Mouse (Mus musculus) liver, adult 2 months (tissue): ENCODE data around the gene Snx13. TPM values are rescaled to one million over a fixed set of nuclear protein-coding genes. Genes with fewer than 3 reads are reported as not detected.

ENCODE experiments used
- DNase-seq: peaks from one replicate; pipeline ENCODE4 v3.0.0-alpha.2; 2011; ENCODE audit warnings: low read depth, low spot score; ENCODE audit errors: extremely low read depth
- H3K27ac ChIP-seq: fragments of 200-500 bp; replicated peaks from 2 replicates; pipeline ENCODE4 v1.5.1; 2012; ENCODE audit warnings: low read depth, mild to moderate bottlenecking, control low read depth, inconsistent platforms, low read length; ENCODE audit not compliant: insufficient read depth
- H3K27me3 ChIP-seq: fragments of 200-500 bp; 2 replicates; pipeline ENCODE4 v1.6.1; 2012; ENCODE audit warnings: mild to moderate bottlenecking, moderate library complexity, low read length, inconsistent platforms; ENCODE audit not compliant: control insufficient read depth, insufficient read depth
- H3K36me3 ChIP-seq: fragments of 200-500 bp; 2 replicates; pipeline ENCODE4 v1.6.1; 2012; ENCODE audit warnings: low read length, inconsistent platforms; ENCODE audit not compliant: control insufficient read depth, insufficient read depth
- H3K4me1 ChIP-seq: fragments of 200-500 bp; 2 replicates; pipeline ENCODE4 v1.6.1; 2011; ENCODE audit warnings: low read length; ENCODE audit not compliant: control insufficient read depth, insufficient read depth
- H3K4me3 ChIP-seq: fragments of 200-500 bp; 2 replicates; pipeline ENCODE4 v1.5.1; 2011; ENCODE audit warnings: low read depth, mild to moderate bottlenecking, control low read depth, low read length, moderate library complexity; ENCODE audit not compliant: insufficient read depth
- H3K79me2 ChIP-seq: fragments of 200-500 bp; 2 replicates; pipeline ENCODE4 v1.6.1; 2012; ENCODE audit warnings: inconsistent platforms, mild to moderate bottlenecking, low read length, moderate library complexity; ENCODE audit not compliant: control insufficient read depth, insufficient read depth
- H3K9ac ChIP-seq: fragments of 200-500 bp; 2 replicates; pipeline ENCODE4 v1.6.1; 2012; ENCODE audit warnings: low read depth, mild to moderate bottlenecking, control low read depth, inconsistent platforms, low read length
- CTCF ChIP-seq: fragments of 200-500 bp; IDR thresholded peaks from 2 replicates; pipeline ENCODE4 v1.5.1; 2011; ENCODE audit warnings: low read depth, low read length, control low read depth
- POLR2A ChIP-seq: fragments of 200-500 bp; IDR thresholded peaks from 2 replicates; pipeline ENCODE4 v1.6.1; 2011; ENCODE audit warnings: low read length, control low read depth; ENCODE audit not compliant: insufficient read depth; ENCODE audit errors: extremely low read depth
- WGBS: fragments of 180-500 bp; shearing (Covaris S2); methylation state at CpG from one replicate; pipeline ENCODE4 v1.1.7; 2018; 5-methylcytosine and 5-hydroxymethylcytosine counted together
- polyA plus RNA-seq: library from polyadenylated mRNA; depleted of rRNA; stranded (reverse); fragments of >200 nt; gene quantifications from 2 replicates; pipeline ENCODE4 v1.2.3, GENCODE M21; 2012; rRNA removed
- total RNA-seq: library from RNA; depleted of rRNA; stranded (reverse); fragments of >200 nt; gene quantifications from 2 replicates; pipeline ENCODE4 v1.2.3, GENCODE M21; 2014; rRNA removed

The Snx13 gene
- total and polyA plus RNA-seq, 2 experiments: 3.5 to 22.3 TPM

- no peak for DNase-seq
- 0 out of 2 replicates have a peak, but pooled peaks have one; percentile 5 for TF ChIP-seq CTCF
- TF ChIP-seq POLR2A: no peak
- WGBS: 84% methylated on average over 5 of the region's 5 CpGs
- H3K79me2 ChIP-seq: no peaks in the 10 kb centered on the region
- no peak overlapping the region for H3K27ac ChIP-seq
- H3K4me3 ChIP-seq: no peak overlapping the region
- 0 out of 2 replicates have a peak, but pooled peaks cover 4% of the 10 kb centered on the region for H3K27me3 ChIP-seq
- no peaks in the 10 kb centered on the region for H3K4me1 ChIP-seq
- H3K9ac ChIP-seq: no peak overlapping the region
- H3K36me3 ChIP-seq: no peaks in the 10 kb centered on the region
Measured at GRCm38 (mm10) chr12:35184261-35184660, 137.3 kb downstream of the Snx13 start.

GRCm38 (mm10) chr12:35191698-35192425, 144.9 kb downstream of the Snx13 start:
- no peaks in the 10 kb centered on the region for H3K36me3 ChIP-seq
- no peaks in the 10 kb centered on the region for H3K27me3 ChIP-seq
- no peak overlapping the region for H3K27ac ChIP-seq
- no peaks in the 10 kb centered on the region for H3K79me2 ChIP-seq
- 46% methylated on average over 17 of the region's 17 CpGs for WGBS
- peak; percentile 57 for DNase-seq
- H3K4me3 ChIP-seq: no peak overlapping the region
- H3K4me1 ChIP-seq: no peaks in the 10 kb centered on the region
- no peak for TF ChIP-seq POLR2A
- peak; percentile 25; the same call in 1 of the 2 replicates for TF ChIP-seq CTCF
- no peak overlapping the region for H3K9ac ChIP-seq

DNA sequence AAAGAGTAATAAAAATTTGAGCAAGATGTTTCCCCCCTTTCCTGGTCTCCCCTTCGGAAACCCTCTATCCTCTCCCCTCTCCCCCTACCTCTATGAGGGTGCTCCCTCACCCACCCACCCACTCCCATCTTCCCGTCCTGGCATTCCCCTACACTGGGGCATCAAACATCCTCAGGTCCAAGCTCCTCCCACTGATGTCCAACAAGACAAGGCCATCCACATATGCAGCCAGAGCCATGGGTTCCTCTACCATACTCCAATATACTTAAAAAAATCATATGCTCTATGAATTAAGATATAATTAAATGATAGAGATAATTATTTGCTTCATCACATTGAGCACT, 145.4 kb downstream of the Snx13 start:
- TF ChIP-seq CTCF (no peak), POLR2A (no peak)
- Histone ChIP-seq H3K27ac (no peak overlapping the region), H3K4me1 (no peaks in the 10 kb centered on the region), H3K4me3 (no peak overlapping the region), H3K9ac (no peak overlapping the region), H3K36me3 (no peaks in the 10 kb centered on the region), H3K27me3 (no peaks in the 10 kb centered on the region), H3K79me2 (no peaks in the 10 kb centered on the region)
- 16% methylated on average over 2 of the region's 2 CpGs for WGBS
- DNase-seq: no peak

Other genes with a start within 250 kb of the Snx13 start
- gene Hdac9, start 130.1 kb upstream of the Snx13 start, total RNA-seq: 1.6 and 1.7 TPM in 2 replicates
- 0.29 and 0.56 TPM in 2 replicates for gene Hdac9, start 130.1 kb upstream of the Snx13 start, polyA plus RNA-seq
- gene Prps1l1, start 62.4 kb upstream of the Snx13 start, total RNA-seq: not detected in 2 replicates
- not detected in 2 replicates for gene Prps1l1, start 62.4 kb upstream of the Snx13 start, polyA plus RNA-seq